10 mouse cellular contexts compared by ENCODE assay signal in genomic region chr8:79828763-79829542, GRCm38 (mm10).
DNase-seq lines count a peak whose midpoint lies in the region; ATAC-seq and TF ChIP-seq lines count a peak whose summit lies in the region.
"Had no signal": no experiment of that assay in that cellular context is flagged by ENCODE, and none has a peak within 500 bp of the region (broad histone marks: within the 10 kb centered on the region; RNA-seq: fewer than 3 reads in every experiment).

No protein-coding gene starts in this region.

- no peak for TF ChIP-seq POLR2A in brain, embryonic 14.5 days (IDR thresholded peaks at IDR 0.05; ENCODE audit: borderline replicate concordance, extremely low read depth, insufficient read depth, insufficient read length, poor library complexity, severe bottlenecking)

- no peak overlapping the region for H3K9ac ChIP-seq in forebrain, embryonic 15.5 days (replicated peaks)
- H3K9ac ChIP-seq in midbrain, embryonic 13.5 days (replicated peaks), result 0 out of 2 replicates have a peak overlapping the region, but pooled peaks have one; percentile 26

- peak overlapping the region; percentile 9; the same call in 1 of the 2 replicates for H3K4me3 ChIP-seq in forebrain, embryonic 15.5 days
- H3K4me3 ChIP-seq in midbrain, embryonic 13.5 days (replicated peaks), result peak overlapping the region; percentile 22

- DNase-seq in R1 (ENCODE audit: low read depth, low spot score), result peak; percentile 23
- peak; percentile 73 for DNase-seq in brain, embryonic 14.5 days (ENCODE audit: low read depth)
- no peak for DNase-seq in adrenal gland, adult 8-10 months
- no peak for DNase-seq in gastrocnemius, adult 18-20 months (ENCODE audit: low spot score)
- no peak for DNase-seq in kidney, postnatal 10 days
- DNase-seq: adrenal gland, postnatal 25 days; cerebellum, adult 9-10 months; lung, adult 18-20 months had no signal

- peak; percentile 70 for ATAC-seq in forebrain, embryonic 15.5 days (replicated peaks)
- peak; percentile 93 for ATAC-seq in midbrain, embryonic 13.5 days

- no peaks in the 10 kb centered on the region for H3K36me3 ChIP-seq in forebrain, embryonic 15.5 days
- no peaks in the 10 kb centered on the region for H3K36me3 ChIP-seq in midbrain, embryonic 13.5 days

- H3K4me1 ChIP-seq in forebrain, embryonic 15.5 days, result peaks cover 11% of the 10 kb centered on the region; the same call in 1 of the 2 replicates
- peaks cover 16% of the 10 kb centered on the region for H3K4me1 ChIP-seq in midbrain, embryonic 13.5 days (replicated peaks)

- no peaks in the 10 kb centered on the region for H3K9me3 ChIP-seq in forebrain, embryonic 15.5 days
- peaks cover 3% of the 10 kb centered on the region; the same call in 1 of the 2 replicates for H3K9me3 ChIP-seq in midbrain, embryonic 13.5 days

- no peaks in the 10 kb centered on the region for H3K27me3 ChIP-seq in forebrain, embryonic 15.5 days
- peaks cover 69% of the 10 kb centered on the region for H3K27me3 ChIP-seq in midbrain, embryonic 13.5 days

- 0 out of 2 replicates have a peak overlapping the region, but pooled peaks have one; percentile 21 for H3K27ac ChIP-seq in forebrain, embryonic 15.5 days (replicated peaks)
- H3K27ac ChIP-seq in midbrain, embryonic 13.5 days, result no peak overlapping the region

- WGBS in forebrain, embryonic 15.5 days, result 9% methylated on average over 8 of the region's 8 CpGs
- 8% methylated on average over 8 of the region's 8 CpGs for WGBS in midbrain, embryonic 13.5 days

- no peak for TF ChIP-seq CTCF in brain, embryonic 14.5 days (IDR thresholded peaks at IDR 0.05; ENCODE audit: borderline replicate concordance, extremely low read depth, insufficient read depth, insufficient read length)

- peak overlapping the region; percentile 32 for H3K4me2 ChIP-seq in forebrain, embryonic 15.5 days (replicated peaks)
- H3K4me2 ChIP-seq in midbrain, embryonic 13.5 days (replicated peaks), result peak overlapping the region; percentile 50

Comparison
In these comparisons a context has a peak if more than half of its experiments do, and no peak if none do; other contexts are left out.
1. DNase-seq: peak in R1 (single experiment) and brain, embryonic 14.5 days (single experiment); none in adrenal gland, adult 8-10 months (single experiment), gastrocnemius, adult 18-20 months (single experiment) and kidney, postnatal 10 days (single experiment).